Comparison of ENCODE assay signal across 10 mouse cellular contexts in the genomic region with DNA sequence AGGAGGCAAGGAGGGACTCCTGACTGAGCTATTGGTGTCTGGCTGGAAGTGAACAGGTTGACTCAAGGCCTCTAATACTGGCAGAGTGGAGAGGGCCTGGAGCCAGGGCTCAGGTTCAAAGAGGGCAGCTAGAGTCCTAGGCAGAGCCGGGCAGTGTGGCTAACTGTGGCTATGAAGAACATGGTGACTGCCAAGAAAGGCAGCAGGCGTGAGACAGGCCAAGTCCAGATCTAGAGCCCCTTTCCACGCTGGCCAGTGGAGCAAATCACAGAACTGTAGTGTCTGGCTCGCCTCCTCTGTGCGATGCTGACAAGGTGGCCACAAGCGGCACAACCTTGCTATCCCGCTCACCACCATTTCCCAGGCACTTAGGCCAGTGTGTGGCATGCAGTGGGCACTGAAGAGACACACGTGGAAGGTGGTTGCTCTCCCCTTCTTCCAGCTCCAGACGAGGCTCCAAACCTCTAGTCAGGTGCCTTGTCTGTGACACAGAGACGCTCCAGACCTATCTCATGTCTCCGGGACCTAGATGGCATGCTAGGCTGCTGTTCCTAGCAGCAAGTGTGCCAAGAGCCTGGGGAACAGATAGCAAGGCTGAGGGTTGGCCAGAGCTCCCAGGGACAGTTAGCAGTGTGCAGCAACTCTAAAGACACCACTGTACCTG. TPM values are rescaled to one million over a fixed set of nuclear protein-coding genes. Genes with fewer than 3 reads are reported as not detected.
DNase-seq lines count a peak whose midpoint lies in the region; ATAC-seq and TF ChIP-seq lines count a peak whose summit lies in the region.
"Had no signal": no experiment of that assay in that cellular context is flagged by ENCODE, and none has a peak within 500 bp of the region (broad histone marks: within the 10 kb centered on the region; RNA-seq: fewer than 3 reads in every experiment).

No protein-coding gene starts in this region.

- peak overlapping the region; percentile 85 for H3K27ac ChIP-seq in gastrocnemius, adult 2 months
- H3K27ac ChIP-seq: heart, embryonic 13.5 days had no signal

- TF ChIP-seq CTCF in gastrocnemius, adult 2 months (IDR thresholded peaks at IDR 0.05) = no peak

- intact Hi-C loops in gastrocnemius, adult 2 months (cut with DNase I) = loop anchor here (5.0 kb wide), 1 partner anchor 47 kb away; a partner anchor contains a TSS
- intact Hi-C loops in left cerebral cortex, postnatal 4 days (cut with DNase I) = no loop called here
- intact Hi-C loops in left cerebral cortex, postnatal 25 days (cut with DNase I) = no loop called here
- intact Hi-C loops in heart, postnatal 10 days (cut with DNase I) = loop anchor here (5.0 kb wide), 1 partner anchor 117 kb away; a partner anchor contains a TSS

- H3K4me3 ChIP-seq in gastrocnemius, adult 2 months = peak overlapping the region; percentile 19
- H3K4me3 ChIP-seq: heart, embryonic 13.5 days; limb, embryonic 15.5 days had no signal

- no peak for ATAC-seq in activated CD4-positive, CD25-positive, alpha-beta regulatory T cell, adult 4 months

- peak; percentile 89 for DNase-seq in gastrocnemius, adult 2 months
- no peak for DNase-seq in gastrocnemius, postnatal 10 days
- DNase-seq in left cerebral cortex, postnatal 4 days = peak; percentile 58
- DNase-seq in left cerebral cortex, postnatal 25 days (ENCODE audit: low spot score in 2 of 2) = no peak
- DNase-seq in cerebellum, postnatal 10 days = peak; percentile 72 to 86
- peak; percentile 49 to 61 for DNase-seq in heart, postnatal 10 days
- no peak for DNase-seq in spleen, postnatal 14 days (ENCODE audit: low spot score in 2 of 2)

RNA-seq across cellular contexts. Expression of a gene that starts 7.2 kb away (rescaled TPM):
- total RNA-seq in gastrocnemius, adult 2 months (2021) = 1 to 10 TPM; 1.5 to 1.8 TPM
- 1 to 10 TPM; 2.4 to 4.0 TPM for total RNA-seq in gastrocnemius, postnatal 10 days (2021)
- total RNA-seq in left cerebral cortex, postnatal 4 days (2021) = 1 to 10 TPM; 5.1 to 6.4 TPM
- total RNA-seq in left cerebral cortex, postnatal 25 days (2021) = 1 to 10 TPM; 1.7 to 2.8 TPM
- 1 to 10 TPM; 2.4 to 6.2 TPM for total RNA-seq in heart, postnatal 10 days (2021)
- not detected for polyA plus RNA-seq in activated CD4-positive, CD25-positive, alpha-beta regulatory T cell, adult 4 months (2017; shearing (Covaris generic))

RNA-seq across cellular contexts. Expression of a gene that starts 19.4 kb away (rescaled TPM):
- total RNA-seq in gastrocnemius, adult 2 months (2021) = 1 to 10 TPM in 1 of 2 experiments, under 1 TPM in 1; 0.94 to 1.1 TPM
- total RNA-seq in gastrocnemius, postnatal 10 days (2021) = under 1 TPM; 0.33 to 0.68 TPM
- 10 to 100 TPM; 41.2 to 44.1 TPM for total RNA-seq in left cerebral cortex, postnatal 4 days (2021)
- 10 to 100 TPM; 31.8 to 35.5 TPM for total RNA-seq in left cerebral cortex, postnatal 25 days (2021)
- 1 to 10 TPM; 3.2 to 3.8 TPM for total RNA-seq in heart, postnatal 10 days (2021)
- polyA plus RNA-seq in activated CD4-positive, CD25-positive, alpha-beta regulatory T cell, adult 4 months (2017; shearing (Covaris generic)) = under 1 TPM; 0.73 to 0.83 TPM

RNA-seq across cellular contexts. Expression of a gene that starts 48.9 kb away (rescaled TPM):
- total RNA-seq in gastrocnemius, adult 2 months (2021) = 10 to 100 TPM; 56.1 to 63.1 TPM
- 10 to 100 TPM; 76.1 to 95.2 TPM for total RNA-seq in gastrocnemius, postnatal 10 days (2021)
- 10 to 100 TPM; 63.5 to 67.2 TPM for total RNA-seq in left cerebral cortex, postnatal 4 days (2021)
- total RNA-seq in left cerebral cortex, postnatal 25 days (2021) = 10 to 100 TPM; 59.8 to 76.8 TPM
- 10 to 100 TPM; 56.5 to 57.8 TPM for total RNA-seq in heart, postnatal 10 days (2021)
- polyA plus RNA-seq in activated CD4-positive, CD25-positive, alpha-beta regulatory T cell, adult 4 months (2017; shearing (Covaris generic)) = 10 to 100 TPM; 53.5 to 76.2 TPM

RNA-seq across cellular contexts. Expression of a gene that starts 59.8 kb away (rescaled TPM):
- total RNA-seq in gastrocnemius, adult 2 months (2021) = 100 to 1,000 TPM; 247 to 365 TPM
- total RNA-seq in gastrocnemius, postnatal 10 days (2021) = 100 to 1,000 TPM; 284 to 308 TPM
- 100 to 1,000 TPM; 157 to 166 TPM for total RNA-seq in left cerebral cortex, postnatal 4 days (2021)
- 100 to 1,000 TPM; 157 TPM for total RNA-seq in left cerebral cortex, postnatal 25 days (2021)
- 100 to 1,000 TPM; 632 to 665 TPM for total RNA-seq in heart, postnatal 10 days (2021)
- polyA plus RNA-seq in activated CD4-positive, CD25-positive, alpha-beta regulatory T cell, adult 4 months (2017; shearing (Covaris generic)) = 10 to 100 TPM; 59.2 to 69.7 TPM

RNA-seq across cellular contexts. Expression of a gene that starts 59.9 kb away (rescaled TPM):
- total RNA-seq in gastrocnemius, adult 2 months (2021) = 1 to 10 TPM; 1.7 to 3.0 TPM
- 1 to 10 TPM; 2.6 to 2.9 TPM for total RNA-seq in gastrocnemius, postnatal 10 days (2021)
- total RNA-seq in left cerebral cortex, postnatal 4 days (2021) = 1 to 10 TPM in 1 of 2 experiments, under 1 TPM in 1; 0.64 to 1.5 TPM
- total RNA-seq in left cerebral cortex, postnatal 25 days (2021) = 1 to 10 TPM; 1.3 to 1.4 TPM
- total RNA-seq in heart, postnatal 10 days (2021) = 1 to 10 TPM; 2.2 to 3.3 TPM
- 1 to 10 TPM; 1.4 to 2.7 TPM for polyA plus RNA-seq in activated CD4-positive, CD25-positive, alpha-beta regulatory T cell, adult 4 months (2017; shearing (Covaris generic))

Comparison
In these comparisons a context has a peak if more than half of its experiments do, and no peak if none do; other contexts are left out.
1. DNase-seq: peak in gastrocnemius, adult 2 months (single experiment), left cerebral cortex, postnatal 4 days (single experiment), cerebellum, postnatal 10 days (2 of 2) and heart, postnatal 10 days (2 of 2); none in gastrocnemius, postnatal 10 days (single experiment), left cerebral cortex, postnatal 25 days (0 of 2) and spleen, postnatal 14 days (0 of 2).
2. RNA of a gene that starts 19.4 kb away (total RNA-seq): 41.2 to 44.1 TPM in left cerebral cortex, postnatal 4 days and 31.8 to 35.5 TPM in left cerebral cortex, postnatal 25 days; 3.2 to 3.8 TPM in heart, postnatal 10 days, 0.94 to 1.1 TPM in gastrocnemius, adult 2 months and 0.33 to 0.68 TPM in gastrocnemius, postnatal 10 days; every median in the first group is over 4 times any median in the second.
3. intact Hi-C loops: an anchor here in gastrocnemius, adult 2 months (5.0 kb wide) and heart, postnatal 10 days (5.0 kb wide); none called in left cerebral cortex, postnatal 4 days and left cerebral cortex, postnatal 25 days.